Mouse (Mus musculus) CD4-positive, CD25-positive, alpha-beta regulatory T cell, adult 4 months (primary cell): ENCODE results near the gene Ccdc149. TPM values are rescaled to one million over a fixed set of nuclear protein-coding genes. Genes with fewer than 3 reads are reported as not detected.

Experiments
- ATAC-seq: one replicate; pipeline ENCODE4 v1.8.0; 2017
- polyA plus RNA-seq, 2 experiments: library from polyadenylated mRNA; unstranded; fragments of 100-300 nt; shearing (Covaris generic); gene quantifications; one replicate each; pipeline ENCODE4 v1.2.1; 2017

Ccdc149 gene
- polyA plus RNA-seq, 2 experiments from 2014 or later: not detected

DNA sequence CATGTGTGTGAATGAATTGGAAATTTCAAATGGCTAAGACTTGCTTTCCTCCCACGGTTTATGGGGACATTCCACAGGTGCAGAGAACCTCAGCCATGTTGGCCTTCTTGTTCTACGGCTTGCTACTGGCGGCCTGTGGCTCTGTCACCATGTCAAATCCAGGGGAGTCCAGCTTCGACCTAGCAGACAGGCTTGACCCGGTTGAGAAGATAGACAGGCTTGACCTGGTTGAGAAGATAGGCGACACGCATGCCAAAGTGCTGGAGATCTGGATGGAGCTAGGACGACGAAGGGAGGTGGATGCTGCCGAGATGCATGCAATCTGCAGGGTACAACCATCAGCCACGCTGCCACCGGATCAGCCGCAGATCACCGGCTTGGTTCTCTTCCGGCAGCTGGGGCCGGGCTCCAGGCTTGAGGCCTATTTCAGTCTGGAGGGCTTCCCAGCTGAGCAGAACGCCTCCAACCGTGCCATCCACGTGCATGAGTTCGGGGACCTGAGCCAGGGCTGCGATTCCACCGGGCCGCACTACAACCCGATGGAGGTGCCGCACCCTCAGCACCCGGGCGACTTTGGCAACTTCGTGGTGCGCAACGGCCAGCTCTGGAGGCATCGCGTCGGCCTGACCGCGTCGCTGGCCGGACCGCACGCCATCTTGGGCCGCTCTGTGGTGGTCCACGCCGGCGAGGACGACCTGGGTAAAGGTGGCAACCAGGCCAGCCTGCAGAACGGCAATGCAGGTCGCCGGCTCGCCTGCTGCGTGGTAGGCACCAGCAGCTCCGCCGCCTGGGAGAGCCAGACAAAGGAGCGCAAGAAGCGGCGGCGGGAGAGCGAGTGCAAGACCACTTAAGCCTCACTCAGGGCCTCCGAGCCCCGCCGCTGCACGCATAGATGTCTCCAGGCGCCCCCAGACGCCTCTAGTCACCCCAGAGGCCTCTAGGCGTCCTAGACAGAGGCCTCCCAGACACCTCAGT is 103.2 kb downstream of the Ccdc149 start:
- no peak for ATAC-seq

DNA sequence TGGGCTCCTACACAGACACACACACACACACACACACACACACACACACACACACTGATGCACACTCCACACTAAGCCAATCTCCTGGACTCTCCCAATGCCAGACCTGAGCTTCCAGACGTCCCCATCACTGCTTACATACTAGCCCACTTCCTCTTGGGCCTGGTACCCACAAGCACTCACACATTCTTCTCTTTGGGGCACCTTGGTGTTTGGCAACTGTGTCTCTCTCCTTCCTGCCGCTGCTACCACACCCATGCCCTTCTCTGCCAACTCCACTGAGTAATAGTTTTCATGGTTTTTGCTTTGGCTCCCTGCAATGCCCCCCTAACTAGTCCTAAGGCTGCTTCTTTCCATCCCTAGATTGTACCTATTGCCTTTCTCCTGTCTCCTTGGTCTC is 104.7 kb downstream of the Ccdc149 start:
- ATAC-seq: no peak

GRCm38 (mm10) chr5:52365930-52366329 is 105.4 kb downstream of the Ccdc149 start:
- ATAC-seq: no peak

DNA sequence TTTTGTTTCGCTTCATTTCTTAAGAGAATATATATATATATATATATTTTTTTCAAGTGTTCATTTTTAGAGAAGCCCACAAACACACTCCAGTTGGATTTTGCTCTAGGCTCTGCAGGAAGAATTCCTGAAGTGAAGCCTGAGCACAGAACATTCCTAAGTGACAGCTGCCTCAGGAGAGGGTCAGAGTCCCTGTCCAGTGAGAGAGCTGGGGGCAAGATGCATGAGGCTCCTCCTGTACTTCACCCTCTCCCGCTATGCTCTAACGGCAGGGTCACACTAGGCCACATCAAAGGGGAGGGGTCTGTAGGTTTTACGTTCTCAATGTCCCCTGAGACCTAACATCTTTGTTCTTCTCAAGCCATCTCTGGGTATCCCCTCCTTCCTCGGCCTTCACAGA is 106.8 kb downstream of the Ccdc149 start:
- no peak for ATAC-seq

- ATAC-seq: no peak
Measured at GRCm38 (mm10) chr5:52363468-52364150, 107.7 kb downstream of the Ccdc149 start, which contains the start of gene Sod3. TSS of gene Sod3 (plus strand) at chr5:52363791.

DNA sequence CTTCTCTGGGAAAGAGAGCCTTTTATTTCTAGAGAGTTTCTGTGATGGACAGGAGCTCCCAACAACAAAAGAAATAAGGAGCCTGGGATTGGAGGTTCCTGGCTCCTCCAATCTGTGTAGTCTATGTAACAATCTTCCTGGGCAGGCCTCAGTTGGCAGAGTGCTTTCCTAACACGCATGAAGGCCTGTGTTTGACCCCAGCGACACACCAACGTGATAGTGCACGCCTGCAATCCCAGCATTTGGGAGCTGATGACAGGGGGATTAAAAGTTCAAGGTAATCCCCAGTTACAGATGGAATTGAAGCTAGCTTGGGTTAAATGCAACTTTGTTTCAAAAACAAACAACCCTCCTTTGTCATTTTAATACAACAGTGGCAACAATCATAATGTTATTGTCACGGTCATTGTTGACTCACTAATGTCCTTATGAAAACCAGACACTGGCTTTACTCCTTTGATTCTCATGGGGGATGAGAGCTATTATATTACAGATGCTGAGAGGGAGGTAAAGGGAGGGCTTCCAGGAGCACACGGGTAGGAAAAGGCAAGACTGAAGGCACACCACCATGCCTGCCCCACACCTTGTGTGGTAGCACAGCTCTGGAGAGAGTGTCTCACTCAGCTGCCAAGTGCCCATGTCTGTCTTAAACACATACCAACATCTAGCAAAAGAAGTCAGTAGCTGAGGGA is 108.4 kb downstream of the Ccdc149 start:
- ATAC-seq: no peak

DNA sequence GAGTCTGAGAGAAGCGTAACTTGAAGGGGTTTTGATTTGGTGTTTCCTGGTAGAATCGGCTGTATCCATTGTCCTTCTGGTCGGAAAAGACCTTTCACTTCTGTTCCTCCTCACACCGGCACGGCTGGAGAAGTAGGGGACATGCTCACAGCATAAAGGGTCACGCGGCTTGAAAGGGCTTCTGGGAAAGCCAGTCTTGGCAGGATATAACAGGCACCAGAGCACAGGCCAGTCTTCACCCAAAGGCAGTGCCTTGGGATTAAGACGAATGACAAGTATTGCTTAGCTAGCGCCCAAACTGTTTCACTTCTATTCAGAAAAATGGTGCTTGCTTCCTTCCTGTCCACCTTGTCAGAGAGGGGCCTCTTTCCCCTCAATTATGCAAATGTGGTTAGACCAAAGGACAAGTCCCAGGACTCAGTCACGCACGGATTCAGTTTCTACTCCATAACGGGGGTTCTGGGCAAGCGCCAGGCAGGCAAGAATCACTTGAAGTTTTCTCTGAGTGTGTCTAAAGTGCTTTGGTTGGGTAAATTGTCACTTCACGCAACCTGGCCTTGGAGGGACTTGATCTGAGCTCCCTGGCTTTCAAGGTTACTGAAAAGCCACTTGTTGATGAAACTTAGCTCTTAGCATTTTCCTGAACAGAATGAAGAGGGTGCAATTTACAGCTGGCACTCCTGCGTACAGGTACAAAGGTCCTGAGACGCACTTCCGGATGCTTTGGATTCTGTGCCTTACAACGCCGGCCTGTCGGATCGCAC is 110.9 kb downstream of the Ccdc149 start:
- ATAC-seq: no peak

GRCm38 (mm10) chr5:52358120-52358519 is 113.2 kb downstream of the Ccdc149 start:
- ATAC-seq: no peak

- ATAC-seq: no peak
Measured at GRCm38 (mm10) chr5:52357175-52357754, 114.1 kb downstream of the Ccdc149 start.

DNA sequence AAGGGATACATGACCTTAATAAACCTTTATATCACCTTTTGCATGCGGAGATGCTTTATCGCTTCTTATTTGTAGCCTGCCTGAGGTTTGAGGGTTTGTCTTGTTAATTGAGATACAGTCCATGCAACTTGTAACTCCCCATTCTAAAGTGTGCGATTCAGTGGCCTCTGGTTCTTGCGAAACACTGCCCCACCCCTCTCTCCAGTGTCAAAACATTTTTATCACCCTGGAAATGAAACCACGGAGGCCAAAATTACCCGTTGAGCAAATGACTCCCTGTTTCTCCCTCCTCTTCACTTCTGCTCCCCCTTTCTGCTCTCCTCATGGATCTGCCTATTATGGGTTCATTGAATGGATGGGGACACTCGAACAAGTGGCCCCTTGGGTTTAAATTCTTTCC is 115.7 kb downstream of the Ccdc149 start:
- ATAC-seq: no peak

GRCm38 (mm10) chr5:52354441-52354840 is 116.9 kb downstream of the Ccdc149 start:
- ATAC-seq: no peak

GRCm38 (mm10) chr5:52352730-52353129 is 118.6 kb downstream of the Ccdc149 start:
- ATAC-seq: no peak

- no peak for ATAC-seq
Measured at GRCm38 (mm10) chr5:52351561-52351960, 119.8 kb downstream of the Ccdc149 start.

DNA sequence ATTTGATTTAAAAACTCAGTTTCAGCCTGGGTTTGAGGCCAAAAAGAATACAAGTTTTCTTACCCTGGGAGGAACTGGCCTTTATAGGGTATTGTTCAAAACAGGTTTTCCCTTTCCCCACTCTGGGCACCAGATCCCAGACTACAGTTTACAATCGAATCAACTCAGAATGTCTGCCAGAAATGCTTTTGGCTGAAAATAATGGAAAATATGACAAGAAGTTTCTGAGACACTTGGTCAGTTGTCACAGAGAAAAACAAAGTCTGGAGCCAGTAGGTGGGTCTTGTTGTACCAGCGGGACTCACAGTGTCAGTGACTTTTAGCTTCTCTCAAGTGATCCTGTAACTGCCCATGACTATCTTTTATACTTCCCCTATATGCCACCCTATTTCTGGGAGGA is 120.9 kb downstream of the Ccdc149 start:
- no peak for ATAC-seq

- no peak for ATAC-seq
Measured at GRCm38 (mm10) chr5:52346890-52347289, 124.4 kb downstream of the Ccdc149 start.

- ATAC-seq: no peak
Measured at GRCm38 (mm10) chr5:52339134-52339533, 132.2 kb downstream of the Ccdc149 start.

DNA sequence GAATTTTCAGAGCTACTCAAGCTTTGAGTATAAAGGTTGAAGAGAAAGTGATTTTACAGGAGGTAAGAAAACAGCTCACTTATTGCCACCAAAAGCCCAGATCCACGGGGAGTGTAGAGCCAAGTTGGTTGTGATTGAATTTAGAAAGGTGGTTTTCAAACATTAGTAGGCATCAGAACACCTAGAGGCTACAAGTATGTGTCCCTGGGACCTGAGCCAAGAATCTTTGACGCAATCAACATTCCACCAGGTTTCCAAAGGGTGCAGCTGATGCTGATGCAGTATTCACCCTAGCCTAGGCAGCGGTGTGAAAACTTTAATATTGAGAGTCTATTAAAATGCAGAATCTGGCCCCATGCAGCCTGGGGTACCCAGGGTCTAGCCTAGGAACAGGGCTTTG is 135.7 kb downstream of the Ccdc149 start:
- no peak for ATAC-seq

- no peak for ATAC-seq
Measured at GRCm38 (mm10) chr5:52332120-52332519, 139.2 kb downstream of the Ccdc149 start.
